Mouse (Mus musculus) skeletal muscle tissue, postnatal 0 days (tissue): ENCODE measurements around the gene Gm21913. TPM values are rescaled to one million over a fixed set of nuclear protein-coding genes. Genes with fewer than 3 reads are reported as not detected.

Source experiments
- polyA plus RNA-seq: library from polyadenylated mRNA; unstranded; fragments of >200 nt; fragmentation: Nextera tagmentation; extraction: Ambion mirVana; gene quantifications from 2 replicates; pipeline ENCODE4 v1.2.1, GENCODE M21; 2015

The Gm21913 gene
- polyA plus RNA-seq, result not detected in 2 replicates

DNA sequence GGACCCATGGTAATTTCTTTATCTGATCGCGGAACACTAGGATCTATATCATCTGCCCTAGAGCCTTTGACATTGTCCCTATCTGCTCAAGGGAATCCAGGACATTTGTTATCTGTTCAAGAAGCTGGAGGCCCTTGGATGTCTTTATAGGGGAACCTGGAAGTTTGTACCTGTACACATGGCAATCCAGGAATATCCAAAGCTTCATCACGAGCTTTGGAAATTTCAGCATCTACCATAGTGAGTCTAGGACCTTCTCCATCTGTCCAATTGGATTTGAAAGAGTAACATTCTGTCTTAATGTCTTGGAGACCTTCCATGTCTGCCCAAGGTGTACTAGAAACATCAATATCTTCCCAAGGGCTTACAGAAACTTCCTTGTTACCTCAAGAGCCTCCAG lies at the start of gene Gm21913:
Gm21913 (plus strand) TSS at position 301 of the 400 bp plus-strand sequence.

Other genes starting within 250 kb of the Gm21913 start
- gene Gm29110, start 153.4 kb upstream of the Gm21913 start, polyA plus RNA-seq, result not detected in 2 replicates